ENCODE assay signal across 14 mouse cellular contexts in the genomic region with DNA sequence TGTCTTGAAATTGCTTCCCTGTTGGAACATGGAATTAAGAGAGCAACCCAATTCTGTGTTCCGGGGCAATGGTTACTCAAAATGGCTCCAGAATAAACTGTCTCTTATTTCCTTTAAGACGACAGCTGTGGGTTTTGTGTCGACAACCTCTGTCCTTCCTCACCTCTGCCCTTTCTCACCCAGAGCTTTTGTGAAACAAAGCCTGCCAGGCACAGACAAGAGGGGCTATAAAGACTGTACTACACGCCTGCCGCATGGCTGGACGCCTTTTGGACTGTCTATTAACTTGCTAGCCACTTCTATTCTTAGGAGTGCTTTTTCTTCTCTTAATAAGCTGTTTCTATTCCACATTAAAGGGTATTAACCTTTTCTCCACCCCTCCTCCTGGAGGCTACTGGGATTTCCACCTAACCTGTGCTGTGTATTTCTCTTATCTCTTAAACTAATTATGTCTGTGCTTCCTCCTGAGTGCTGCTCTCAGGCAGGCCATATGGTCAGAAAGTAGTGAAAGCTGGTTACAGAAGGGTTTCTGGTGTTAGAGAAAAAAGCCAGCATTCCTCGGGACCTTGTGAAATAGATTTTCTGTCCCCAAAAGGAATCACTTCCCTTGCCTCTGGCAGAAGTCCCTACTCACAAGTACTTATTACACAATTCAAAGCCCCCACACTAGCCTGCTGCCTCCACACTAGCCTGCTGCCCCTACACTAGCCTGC. TPM values are rescaled to one million over a fixed set of nuclear protein-coding genes. Genes with fewer than 3 reads are reported as not detected.
DNase-seq lines count a peak whose midpoint lies in the region; ATAC-seq and TF ChIP-seq lines count a peak whose summit lies in the region.
"Had no signal": no experiment of that assay in that cellular context is flagged by ENCODE, and none has a peak within 500 bp of the region (broad histone marks: within the 10 kb centered on the region; RNA-seq: fewer than 3 reads in every experiment).

No protein-coding gene starts in this region.

- 18% methylated on average over 7 of the region's 7 CpGs for WGBS in hindbrain, embryonic 11.5 days
- 11% methylated on average over 7 of the region's 7 CpGs for WGBS in hindbrain, embryonic 13.5 days
- 29% methylated on average over 7 of the region's 7 CpGs for WGBS in stomach, embryonic 14.5 days
- 43% methylated on average over 7 of the region's 7 CpGs for WGBS in stomach, postnatal 0 days
- WGBS in liver, embryonic 16.5 days (ENCODE audit: insufficient replicate concordance): 74% methylated on average over 7 of the region's 7 CpGs

- no peaks in the 10 kb centered on the region for H3K36me3 ChIP-seq in hindbrain, embryonic 11.5 days (ENCODE audit: control insufficient read depth, insufficient read depth, low read length)
- H3K36me3 ChIP-seq in hindbrain, embryonic 13.5 days: peaks cover 39% of the 10 kb centered on the region
- H3K36me3 ChIP-seq in stomach, embryonic 14.5 days (ENCODE audit: control insufficient read depth, insufficient read depth, low read length): peaks cover 21% of the 10 kb centered on the region
- H3K36me3 ChIP-seq in stomach, postnatal 0 days (ENCODE audit: control insufficient read depth, insufficient read depth, low read length): peaks cover 12% of the 10 kb centered on the region
- H3K36me3 ChIP-seq in liver, embryonic 16.5 days (ENCODE audit: control insufficient read depth, insufficient read depth): peaks cover 39% of the 10 kb centered on the region

- H3K4me2 ChIP-seq in hindbrain, embryonic 11.5 days (replicated peaks; ENCODE audit: low read depth, low read length): no peak overlapping the region
- no peak overlapping the region for H3K4me2 ChIP-seq in hindbrain, embryonic 13.5 days
- H3K4me2 ChIP-seq in stomach, embryonic 14.5 days (replicated peaks; ENCODE audit: low read depth, low read length): no peak overlapping the region
- H3K4me2 ChIP-seq in stomach, postnatal 0 days (replicated peaks; ENCODE audit: low read depth): no peak overlapping the region
- no peak overlapping the region for H3K4me2 ChIP-seq in liver, embryonic 16.5 days (ENCODE audit: low read depth, low read length)

- no peaks in the 10 kb centered on the region for H3K9me3 ChIP-seq in hindbrain, embryonic 11.5 days (ENCODE audit: control insufficient read depth, low read length)
- H3K9me3 ChIP-seq in hindbrain, embryonic 13.5 days: no peaks in the 10 kb centered on the region
- no peaks in the 10 kb centered on the region for H3K9me3 ChIP-seq in stomach, embryonic 14.5 days (ENCODE audit: control insufficient read depth, low read depth, low read length)
- H3K9me3 ChIP-seq in stomach, postnatal 0 days (ENCODE audit: control insufficient read depth, low read length): no peaks in the 10 kb centered on the region
- no peaks in the 10 kb centered on the region for H3K9me3 ChIP-seq in liver, embryonic 16.5 days (replicated peaks; ENCODE audit: control insufficient read depth, low read length)

- no peak for TF ChIP-seq CTCF in stomach, postnatal 0 days (IDR thresholded peaks at IDR 0.05; ENCODE audit: low read depth)

- H3K4me3 ChIP-seq in hindbrain, embryonic 11.5 days (ENCODE audit: low read depth, low read length): no peak overlapping the region
- no peak overlapping the region for H3K4me3 ChIP-seq in hindbrain, embryonic 13.5 days
- no peak overlapping the region for H3K4me3 ChIP-seq in stomach, embryonic 14.5 days (ENCODE audit: low read depth, low read length)
- H3K4me3 ChIP-seq in stomach, postnatal 0 days (ENCODE audit: low read depth, low read length): no peak overlapping the region
- no peak overlapping the region for H3K4me3 ChIP-seq in liver, embryonic 16.5 days (ENCODE audit: low read depth, low read length)

- H3K9ac ChIP-seq in hindbrain, embryonic 11.5 days (ENCODE audit: low read depth, low read length): no peak overlapping the region; the same call in 1 of the 2 replicates
- H3K9ac ChIP-seq in hindbrain, embryonic 13.5 days: no peak overlapping the region
- H3K9ac ChIP-seq in stomach, embryonic 14.5 days (replicated peaks; ENCODE audit: low read depth, low read length): no peak overlapping the region
- H3K9ac ChIP-seq in stomach, postnatal 0 days (ENCODE audit: low read length): no peak overlapping the region
- no peak overlapping the region for H3K9ac ChIP-seq in liver, embryonic 16.5 days (ENCODE audit: low read depth, low read length)

- no peaks in the 10 kb centered on the region for H3K27me3 ChIP-seq in hindbrain, embryonic 11.5 days (ENCODE audit: control insufficient read depth, insufficient read depth, low read length)
- H3K27me3 ChIP-seq in hindbrain, embryonic 13.5 days: peaks cover 4% of the 10 kb centered on the region; the same call in 1 of the 2 replicates
- H3K27me3 ChIP-seq in stomach, embryonic 14.5 days (ENCODE audit: control insufficient read depth, insufficient read depth, low read length): no peaks in the 10 kb centered on the region
- no peaks in the 10 kb centered on the region for H3K27me3 ChIP-seq in stomach, postnatal 0 days (ENCODE audit: control insufficient read depth, insufficient read depth, low read length)
- no peaks in the 10 kb centered on the region for H3K27me3 ChIP-seq in liver, embryonic 16.5 days (ENCODE audit: control insufficient read depth, insufficient read depth, low read depth, low read length)

- peak; percentile 61; the same call in 1 of the 2 replicates for ATAC-seq in hindbrain, embryonic 11.5 days (ENCODE audit: low FRiP score)
- no peak for ATAC-seq in hindbrain, embryonic 13.5 days (ENCODE audit: low FRiP score)
- ATAC-seq in stomach, embryonic 14.5 days (ENCODE audit: insufficient number of reproducible peaks, insufficient read depth, low FRiP score, low read depth): no peak
- no peak; the same call in 1 of the 2 replicates for ATAC-seq in stomach, postnatal 0 days (ENCODE audit: low FRiP score, low TSS enrichment)
- ATAC-seq in liver, embryonic 16.5 days (ENCODE audit: low read depth): no peak

- DNase-seq in hindbrain, embryonic 11.5 days (ENCODE audit: low spot score): peak; percentile 52
- no peak for DNase-seq in stomach, postnatal 0 days (ENCODE audit: low spot score)
- no peak for DNase-seq in layer of hippocampus, postnatal 14 days (ENCODE audit: low spot score in 2 of 2)
- DNase-seq in kidney, adult 8-10 months: no peak
- DNase-seq in thymus, adult 18-20 months: no peak
- DNase-seq: cerebellum, adult 9-11 months; gastrocnemius, postnatal 14 days; heart, postnatal 4 days; kidney, postnatal 10 days had no signal

- H3K4me1 ChIP-seq in hindbrain, embryonic 11.5 days (replicated peaks; ENCODE audit: control insufficient read depth, insufficient read depth, low read length): peaks cover 5% of the 10 kb centered on the region; the same call in 1 of the 2 replicates
- peaks cover 12% of the 10 kb centered on the region for H3K4me1 ChIP-seq in hindbrain, embryonic 13.5 days (replicated peaks)
- peaks cover 2% of the 10 kb centered on the region; the same call in 1 of the 2 replicates for H3K4me1 ChIP-seq in stomach, embryonic 14.5 days (ENCODE audit: control insufficient read depth, insufficient read depth, low read length)
- H3K4me1 ChIP-seq in stomach, postnatal 0 days (replicated peaks; ENCODE audit: control insufficient read depth, insufficient read depth): no peaks in the 10 kb centered on the region
- peaks cover 24% of the 10 kb centered on the region for H3K4me1 ChIP-seq in liver, embryonic 16.5 days (ENCODE audit: control insufficient read depth, low read depth, low read length)

- TF ChIP-seq EP300 in stomach, postnatal 0 days (optimal IDR thresholded peaks at IDR 0.05): no peak

- H3K27ac ChIP-seq in hindbrain, embryonic 11.5 days (ENCODE audit: low read depth, low read length): peak overlapping the region; percentile 54
- no peak overlapping the region for H3K27ac ChIP-seq in hindbrain, embryonic 13.5 days
- peak overlapping the region; percentile 39; the same call in 1 of the 2 replicates for H3K27ac ChIP-seq in stomach, embryonic 14.5 days (ENCODE audit: low read length)
- H3K27ac ChIP-seq in stomach, postnatal 0 days (replicated peaks): no peak overlapping the region
- peak overlapping the region; percentile 27; the same call in 1 of the 2 replicates for H3K27ac ChIP-seq in liver, embryonic 16.5 days (ENCODE audit: low read length)

RNA-seq across cellular contexts. Expression of a gene that starts 15.3 kb away (rescaled TPM):
- 18.3 and 22.0 TPM in 2 replicates for polyA plus RNA-seq in hindbrain, embryonic 11.5 days (2014; fragmentation: Nextera tagmentation; extraction: Ambion mirVana)
- 17.2 and 20.3 TPM in 2 replicates for polyA plus RNA-seq in hindbrain, embryonic 13.5 days (2015; fragmentation: Nextera tagmentation; extraction: Ambion mirVana)
- polyA plus RNA-seq in stomach, embryonic 14.5 days (2014; fragmentation: Nextera tagmentation; extraction: Ambion mirVana): 36.8 and 42.8 TPM in 2 replicates
- 17.0 and 19.4 TPM in 2 replicates for polyA plus RNA-seq in stomach, postnatal 0 days (2015; fragmentation: Nextera tagmentation; extraction: Ambion mirVana)
- 20.5 and 23.3 TPM in 2 replicates for polyA plus RNA-seq in liver, embryonic 16.5 days (2015; fragmentation: Nextera tagmentation; extraction: Ambion mirVana)
- 10 to 100 TPM; 23.6 to 24.6 TPM for total RNA-seq in layer of hippocampus, postnatal 14 days (2021)

RNA-seq across cellular contexts. Expression of a gene that starts 17.2 kb away (rescaled TPM):
- polyA plus RNA-seq in hindbrain, embryonic 11.5 days (2014; fragmentation: Nextera tagmentation; extraction: Ambion mirVana): 0.25 TPM in 1 of 2 replicates, not detected in the other
- not detected in 2 replicates for polyA plus RNA-seq in hindbrain, embryonic 13.5 days (2015; fragmentation: Nextera tagmentation; extraction: Ambion mirVana)
- 1.00 and 2.5 TPM in 2 replicates for polyA plus RNA-seq in stomach, embryonic 14.5 days (2014; fragmentation: Nextera tagmentation; extraction: Ambion mirVana)
- 0.63 and 1.0 TPM in 2 replicates for polyA plus RNA-seq in stomach, postnatal 0 days (2015; fragmentation: Nextera tagmentation; extraction: Ambion mirVana)
- polyA plus RNA-seq in liver, embryonic 16.5 days (2015; fragmentation: Nextera tagmentation; extraction: Ambion mirVana): 1.4 and 1.7 TPM in 2 replicates
- not detected for total RNA-seq in layer of hippocampus, postnatal 14 days (2021)
- total RNA-seq: gastrocnemius, postnatal 14 days; heart, postnatal 4 days; left cerebral cortex, adult 8-10 months; megakaryocyte, adult 5-6 weeks had no signal

RNA-seq across cellular contexts. Expression of a gene that starts 36.1 kb away (rescaled TPM):
- 33.0 and 40.9 TPM in 2 replicates for polyA plus RNA-seq in hindbrain, embryonic 11.5 days (2014; fragmentation: Nextera tagmentation; extraction: Ambion mirVana)
- polyA plus RNA-seq in hindbrain, embryonic 13.5 days (2015; fragmentation: Nextera tagmentation; extraction: Ambion mirVana): 27.9 and 31.0 TPM in 2 replicates
- polyA plus RNA-seq in stomach, embryonic 14.5 days (2014; fragmentation: Nextera tagmentation; extraction: Ambion mirVana): 203 and 205 TPM in 2 replicates
- 167 and 178 TPM in 2 replicates for polyA plus RNA-seq in stomach, postnatal 0 days (2015; fragmentation: Nextera tagmentation; extraction: Ambion mirVana)
- 9.6 and 11.9 TPM in 2 replicates for polyA plus RNA-seq in liver, embryonic 16.5 days (2015; fragmentation: Nextera tagmentation; extraction: Ambion mirVana)
- total RNA-seq in layer of hippocampus, postnatal 14 days (2021): 10 to 100 TPM; 22.6 to 24.1 TPM

RNA-seq across cellular contexts. Expression of a gene that starts 44.9 kb away (rescaled TPM):
- 12.3 and 13.3 TPM in 2 replicates for polyA plus RNA-seq in hindbrain, embryonic 11.5 days (2014; fragmentation: Nextera tagmentation; extraction: Ambion mirVana)
- 10.6 and 11.4 TPM in 2 replicates for polyA plus RNA-seq in hindbrain, embryonic 13.5 days (2015; fragmentation: Nextera tagmentation; extraction: Ambion mirVana)
- 9.7 and 9.9 TPM in 2 replicates for polyA plus RNA-seq in stomach, embryonic 14.5 days (2014; fragmentation: Nextera tagmentation; extraction: Ambion mirVana)
- 4.6 and 5.0 TPM in 2 replicates for polyA plus RNA-seq in stomach, postnatal 0 days (2015; fragmentation: Nextera tagmentation; extraction: Ambion mirVana)
- polyA plus RNA-seq in liver, embryonic 16.5 days (2015; fragmentation: Nextera tagmentation; extraction: Ambion mirVana): 2.4 and 2.6 TPM in 2 replicates
- total RNA-seq in layer of hippocampus, postnatal 14 days (2021): 1 to 10 TPM; 3.6 to 4.1 TPM

RNA-seq across cellular contexts. Expression of a gene that starts 45.5 kb away (rescaled TPM):
- polyA plus RNA-seq in hindbrain, embryonic 11.5 days (2014; fragmentation: Nextera tagmentation; extraction: Ambion mirVana): 6.5 and 7.4 TPM in 2 replicates
- 15.0 and 15.2 TPM in 2 replicates for polyA plus RNA-seq in hindbrain, embryonic 13.5 days (2015; fragmentation: Nextera tagmentation; extraction: Ambion mirVana)
- polyA plus RNA-seq in stomach, embryonic 14.5 days (2014; fragmentation: Nextera tagmentation; extraction: Ambion mirVana): 11.5 and 12.2 TPM in 2 replicates
- polyA plus RNA-seq in stomach, postnatal 0 days (2015; fragmentation: Nextera tagmentation; extraction: Ambion mirVana): 10.7 and 12.4 TPM in 2 replicates
- 5.7 and 6.5 TPM in 2 replicates for polyA plus RNA-seq in liver, embryonic 16.5 days (2015; fragmentation: Nextera tagmentation; extraction: Ambion mirVana)
- 10 to 100 TPM; 10.5 to 13.7 TPM for total RNA-seq in layer of hippocampus, postnatal 14 days (2021)

Comparison
In these comparisons a context has a peak if more than half of its experiments do, and no peak if none do; other contexts are left out.
1. H3K27ac ChIP-seq: peak in hindbrain, embryonic 11.5 days (single experiment), stomach, embryonic 14.5 days (single experiment) and liver, embryonic 16.5 days (single experiment); none in hindbrain, embryonic 13.5 days (single experiment) and stomach, postnatal 0 days (single experiment).